Mouse (Mus musculus) ES-Bruce4 (cell line): Measurements from ENCODE around the gene Tshr. TPM values are rescaled to one million over a fixed set of nuclear protein-coding genes. Genes with fewer than 3 reads are reported as not detected.

Experiments
- H3K27ac ChIP-seq: 2 replicates; pipeline ENCODE4 v1.5.1; 2012; ENCODE audit warnings: low read length, inconsistent platforms; ENCODE audit not compliant: insufficient read depth
- H3K27me3 ChIP-seq: 2 replicates; pipeline ENCODE4 v1.6.1; 2012; ENCODE audit warnings: mild to moderate bottlenecking, low read length, inconsistent platforms; ENCODE audit not compliant: control insufficient read depth, poor library complexity, insufficient read depth, severe bottlenecking
- H3K36me3 ChIP-seq: 2 replicates; pipeline ENCODE4 v1.6.1; 2012; ENCODE audit warnings: inconsistent platforms, mild to moderate bottlenecking, low read length, moderate library complexity; ENCODE audit not compliant: control insufficient read depth, poor library complexity, insufficient read depth, severe bottlenecking
- H3K4me1 ChIP-seq: one replicate; pipeline ENCODE4 v1.8.1; 2011; ENCODE audit warnings: low read length; ENCODE audit not compliant: control insufficient read depth, insufficient read depth
- H3K4me3 ChIP-seq: 2 replicates; pipeline ENCODE4 v1.5.1; 2011; ENCODE audit warnings: low read depth, mild to moderate bottlenecking, low read length
- H3K9ac ChIP-seq: 2 replicates; pipeline ENCODE4 v1.6.1; 2012; ENCODE audit warnings: low read depth, mild to moderate bottlenecking, inconsistent platforms; ENCODE audit not compliant: poor library complexity, severe bottlenecking
- H3K9me3 ChIP-seq: replicated peaks from 2 replicates; pipeline ENCODE4 v1.6.1; 2012; ENCODE audit warnings: mild to moderate bottlenecking, low read length, inconsistent platforms; ENCODE audit not compliant: control insufficient read depth, poor library complexity, insufficient read depth, severe bottlenecking
- CTCF ChIP-seq: IDR thresholded peaks from one replicate; pipeline ENCODE4 v1.8.1; 2011; ENCODE audit warnings: low read depth, low read length
- EP300 ChIP-seq: IDR thresholded peaks from 2 replicates; pipeline ENCODE4 v1.6.1; 2011; ENCODE audit warnings: low read depth, low read length; ENCODE audit not compliant: insufficient read depth
- POLR2A ChIP-seq: IDR thresholded peaks from one replicate; pipeline ENCODE4 v1.8.1; 2011; ENCODE audit warnings: low read length; ENCODE audit not compliant: insufficient read depth
- polyA plus RNA-seq: library from polyadenylated mRNA; stranded (reverse); fragments of >200 nt; gene quantifications from 2 replicates; pipeline ENCODE4 v1.2.4, GENCODE M21; 2011; ENCODE audit warnings: low read depth; ENCODE audit not compliant: missing spikeins, insufficient read depth, insufficient read length

Gene Tshr
- polyA plus RNA-seq, 1 experiment: not detected

DNA sequence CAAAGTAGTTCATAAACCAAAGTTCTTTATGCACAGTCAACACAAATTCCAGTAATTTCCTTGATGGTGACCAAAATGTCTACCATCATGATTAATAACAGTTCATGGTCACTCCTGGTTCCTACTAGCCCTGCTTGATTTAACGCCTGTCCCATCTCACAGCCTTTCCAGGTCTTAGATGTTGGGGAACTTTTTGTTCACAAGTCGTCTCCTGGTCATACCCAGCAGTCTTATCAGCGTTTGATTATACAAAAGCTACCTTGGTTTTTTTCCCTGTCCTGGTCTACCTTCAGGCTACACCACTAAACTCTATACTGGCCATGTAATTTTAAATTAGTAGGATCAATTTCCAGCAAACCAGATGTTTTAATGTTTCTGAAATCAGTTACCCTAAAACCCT is 202.7 kb downstream of the Tshr start:
- peak overlapping the region; percentile 32; the same call in 1 of the 2 replicates for H3K9ac ChIP-seq
- no peak overlapping the region for H3K4me3 ChIP-seq
- no peaks in the 10 kb centered on the region for H3K4me1 ChIP-seq
- H3K27ac ChIP-seq: no peak overlapping the region
- no peaks in the 10 kb centered on the region for H3K9me3 ChIP-seq
- peaks cover 27% of the 10 kb centered on the region for H3K36me3 ChIP-seq
- H3K27me3 ChIP-seq: no peaks in the 10 kb centered on the region
- TF ChIP-seq CTCF (no peak), POLR2A (no peak), EP300 (no peak)

DNA sequence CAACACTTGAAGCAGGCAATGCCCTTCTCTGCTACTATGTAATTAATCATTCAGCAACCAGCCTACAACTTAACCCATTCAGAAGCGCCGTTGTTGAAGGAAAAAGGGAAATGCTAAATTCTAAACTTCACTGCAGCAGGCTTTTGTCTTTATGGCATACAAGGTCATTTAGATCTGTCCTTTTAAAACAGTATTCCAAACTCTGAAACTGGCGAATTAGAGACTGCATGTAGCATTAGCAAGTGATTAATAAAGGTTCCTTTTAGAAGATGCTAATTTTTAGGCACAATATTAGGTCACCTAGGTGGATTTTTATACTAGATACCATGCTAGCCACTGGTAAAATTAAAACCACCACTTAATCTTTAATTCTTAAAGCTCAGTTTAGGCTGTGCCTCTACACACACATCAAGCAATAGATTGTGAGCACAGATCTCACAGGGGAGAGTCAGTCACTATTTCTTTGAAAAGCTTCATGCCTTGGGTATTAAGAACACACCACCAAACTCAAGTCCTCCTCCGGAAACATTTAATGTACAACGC is 203.2 kb downstream of the Tshr start:
- H3K9me3 ChIP-seq: no peaks in the 10 kb centered on the region
- TF ChIP-seq CTCF: no peak
- no peak for TF ChIP-seq EP300
- no peak for TF ChIP-seq POLR2A
- peaks cover 23% of the 10 kb centered on the region for H3K36me3 ChIP-seq
- H3K4me1 ChIP-seq: no peaks in the 10 kb centered on the region
- H3K4me3 ChIP-seq: no peak overlapping the region
- peak overlapping the region; percentile 100 for H3K9ac ChIP-seq
- no peaks in the 10 kb centered on the region for H3K27me3 ChIP-seq
- H3K27ac ChIP-seq: no peak overlapping the region

DNA sequence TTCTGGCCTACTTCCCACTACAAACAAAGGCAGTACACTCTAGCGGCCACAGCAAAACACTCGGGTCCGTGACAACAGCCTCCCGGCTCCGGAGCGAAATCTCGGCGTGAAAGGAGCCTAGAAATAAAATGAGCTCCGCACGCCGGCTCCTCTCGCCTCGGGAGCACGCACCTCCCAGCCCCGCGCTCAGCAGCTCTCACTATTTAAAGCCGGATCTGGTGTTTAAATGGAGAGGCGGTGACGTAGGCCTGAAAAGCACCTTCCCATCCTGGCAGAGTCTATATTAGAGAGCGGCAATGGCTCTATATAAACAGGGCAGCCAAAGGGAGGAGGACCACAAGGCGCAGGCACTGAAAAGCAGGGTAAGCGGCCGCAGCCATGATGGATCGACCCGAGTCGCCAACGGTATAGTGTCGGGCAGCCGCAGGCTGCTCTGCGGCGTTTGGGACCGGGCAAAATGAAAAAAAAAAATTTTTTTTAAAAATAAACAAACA is 203.9 kb downstream of the Tshr start:
- Histone ChIP-seq H3K9ac (peak overlapping the region; percentile 100), H3K9me3 (no peaks in the 10 kb centered on the region), H3K27me3 (no peaks in the 10 kb centered on the region), H3K4me1 (no peaks in the 10 kb centered on the region), H3K4me3 (peak overlapping the region; percentile 86), H3K36me3 (peaks cover 20% of the 10 kb centered on the region), H3K27ac (peak overlapping the region; percentile 81)
- TF ChIP-seq CTCF (no peak), EP300 (0 out of 2 replicates have a peak, but pooled peaks have one; percentile 22), POLR2A (peak; percentile 65)

DNA sequence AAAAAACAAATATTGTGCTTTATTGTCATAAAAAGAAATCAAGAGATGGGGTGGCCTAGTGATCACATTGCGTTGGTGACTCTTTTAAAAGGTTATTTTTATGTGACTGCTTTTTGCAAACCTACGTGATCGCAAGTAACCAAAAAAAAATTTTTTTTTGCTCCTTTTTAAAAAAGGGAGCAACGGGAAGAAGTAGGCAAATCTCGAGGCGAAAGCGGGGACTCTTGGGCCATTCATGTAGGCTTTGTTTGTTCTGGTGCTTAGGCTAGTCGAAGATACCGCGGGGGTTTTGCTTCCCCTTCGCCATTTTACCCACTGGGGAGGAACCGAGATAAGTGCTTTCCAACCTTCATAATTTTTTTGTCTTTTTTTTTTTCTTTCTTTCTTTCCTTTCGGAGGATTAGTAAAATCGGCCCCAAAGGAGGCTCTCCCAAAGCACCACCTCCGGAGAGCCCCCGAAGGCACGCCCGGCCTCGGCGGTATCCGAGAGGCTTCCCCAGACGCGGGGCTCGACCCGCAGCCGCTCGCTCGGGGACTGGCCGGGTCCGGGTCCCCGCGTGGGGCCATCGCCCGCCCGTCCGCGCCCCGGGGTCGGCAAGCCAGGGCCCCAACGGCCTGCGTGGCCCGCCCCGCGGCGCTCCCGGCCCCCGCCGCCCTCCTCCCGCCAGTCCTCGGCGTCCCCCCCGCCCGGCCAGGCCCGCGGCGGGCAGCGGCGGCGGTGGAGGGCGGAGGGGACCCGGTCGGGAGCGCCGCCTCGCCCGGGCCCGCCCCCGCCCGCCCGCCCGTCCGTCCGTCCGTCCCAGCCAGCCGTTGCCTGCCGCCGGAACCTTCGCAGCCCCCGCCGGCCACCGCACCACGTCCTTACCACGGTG is 204.5 kb downstream of the Tshr start:
- H3K9me3 ChIP-seq: no peaks in the 10 kb centered on the region
- peak overlapping the region; percentile 99 for H3K4me3 ChIP-seq
- H3K27ac ChIP-seq: peak overlapping the region; percentile 81
- peaks cover 18% of the 10 kb centered on the region for H3K36me3 ChIP-seq
- peak overlapping the region; percentile 100 for H3K9ac ChIP-seq
- H3K27me3 ChIP-seq: no peaks in the 10 kb centered on the region
- no peaks in the 10 kb centered on the region for H3K4me1 ChIP-seq
- TF ChIP-seq POLR2A (no peak), EP300 (no peak), CTCF (no peak)

DNA sequence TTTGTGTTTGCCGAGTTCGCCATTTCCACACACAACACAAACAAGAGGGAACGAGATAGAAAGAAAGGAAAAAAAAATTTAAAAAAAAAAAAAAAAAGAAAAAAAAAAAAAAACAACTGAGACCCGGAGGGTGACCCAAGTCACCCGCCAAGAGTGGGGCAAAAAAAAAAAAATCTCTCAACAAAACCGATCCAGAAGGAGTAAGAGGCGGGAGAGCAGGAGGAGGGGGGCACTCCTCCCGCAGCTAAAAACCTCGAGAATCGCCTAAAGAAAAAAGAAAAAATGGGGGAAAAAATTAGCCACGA is 205.1 kb downstream of the Tshr start:
- no peaks in the 10 kb centered on the region for H3K9me3 ChIP-seq
- H3K9ac ChIP-seq: peak overlapping the region; percentile 100
- peaks cover 12% of the 10 kb centered on the region for H3K36me3 ChIP-seq
- TF ChIP-seq CTCF (no peak), EP300 (no peak), POLR2A (no peak)
- H3K27ac ChIP-seq: peak overlapping the region; percentile 77
- H3K27me3 ChIP-seq: no peaks in the 10 kb centered on the region
- H3K4me1 ChIP-seq: no peaks in the 10 kb centered on the region
- peak overlapping the region; percentile 99 for H3K4me3 ChIP-seq
